Mouse (Mus musculus) E14TG2a.4 (cell line): ENCODE results near the gene Asic3.

Experiments used
- CTCF ChIP-seq: conservative IDR thresholded peaks from 2 replicates; pipeline ENCODE4 v1.5.1; 2014; ENCODE audit warnings: low read length
- POU5F1 ChIP-seq: IDR thresholded peaks from 2 replicates; pipeline ENCODE4 v1.6.1; 2014; ENCODE audit warnings: low read length, borderline replicate concordance

- TF ChIP-seq CTCF = no peak
- no peak for TF ChIP-seq POU5F1
These were observed 25.6 kb upstream of the Asic3 start for GRCm38 (mm10) chr5:24387264-24388241.
